Mouse (Mus musculus): ENCODE measurements around the gene Olfr126. TPM values are rescaled to one million over a fixed set of nuclear protein-coding genes. Genes with fewer than 3 reads are reported as not detected.

The Olfr126 gene
- not detected in 2 replicates for total RNA-seq (2014; rRNA removed)
- polyA plus RNA-seq (2012; rRNA removed) = not detected in 2 replicates

DNA sequence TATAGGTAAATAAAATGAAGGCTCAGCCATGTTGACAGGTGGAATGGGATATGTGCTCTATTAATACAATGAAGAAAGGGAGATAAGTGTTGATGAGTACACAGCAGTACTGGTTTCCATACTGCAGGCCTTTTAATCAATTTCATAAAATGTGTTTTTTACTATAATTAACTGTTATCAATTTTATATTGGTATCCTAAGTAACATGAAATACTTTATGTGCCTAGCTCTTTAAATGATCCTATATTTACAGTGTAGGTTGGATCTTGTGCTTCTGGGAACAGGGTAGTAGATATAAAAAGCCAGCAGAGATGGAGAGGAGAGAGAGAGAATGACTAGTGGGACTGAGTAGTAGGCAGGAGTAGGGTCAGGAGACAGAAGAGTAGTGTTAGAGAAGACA, at the start of gene Olfr126:
Olfr126 (plus strand) TSS at position 301 of the 400 bp plus-strand sequence.
- Histone ChIP-seq H3K4me3 (ENCODE audit: insufficient read depth, low read depth, low read length) (no peak within 1 kb of the TSS), H3K79me2 (ENCODE audit: control insufficient read depth, insufficient read depth, low read length) (no peaks in the 10 kb centered on the region), H3K9ac (ENCODE audit: low read depth, low read length) (no peak within 1 kb of the TSS), H3K36me3 (ENCODE audit: control insufficient read depth, insufficient read depth, low read length) (no peaks in the 10 kb centered on the region), H3K27ac (replicated peaks; ENCODE audit: insufficient read depth, low read depth, low read length) (no peak within 1 kb of the TSS), H3K4me1 (ENCODE audit: control insufficient read depth, insufficient read depth, low read length) (no peaks in the 10 kb centered on the region), H3K27me3 (ENCODE audit: control insufficient read depth, insufficient read depth, low read length) (no peaks in the 10 kb centered on the region)
- TF ChIP-seq CTCF (IDR thresholded peaks at IDR 0.05; ENCODE audit: low read depth, low read length) = no peak
- no peak for TF ChIP-seq POLR2A (IDR thresholded peaks at IDR 0.05; ENCODE audit: extremely low read depth, insufficient read depth, low read length)
- no peak for DNase-seq (ENCODE audit: extremely low read depth, low read depth, low spot score)

- Histone ChIP-seq H3K4me3 (ENCODE audit: insufficient read depth, low read depth, low read length) (no peak within 1 kb of the TSS), H3K4me1 (ENCODE audit: control insufficient read depth, insufficient read depth, low read length) (no peaks in the 10 kb centered on the region), H3K27ac (replicated peaks; ENCODE audit: insufficient read depth, low read depth, low read length) (no peak within 1 kb of the TSS), H3K27me3 (ENCODE audit: control insufficient read depth, insufficient read depth, low read length) (no peaks in the 10 kb centered on the region), H3K36me3 (ENCODE audit: control insufficient read depth, insufficient read depth, low read length) (no peaks in the 10 kb centered on the region), H3K79me2 (ENCODE audit: control insufficient read depth, insufficient read depth, low read length) (no peaks in the 10 kb centered on the region), H3K9ac (ENCODE audit: low read depth, low read length) (no peak within 1 kb of the TSS)
- TF ChIP-seq POLR2A (IDR thresholded peaks at IDR 0.05; ENCODE audit: extremely low read depth, insufficient read depth, low read length) = no peak
- TF ChIP-seq CTCF (IDR thresholded peaks at IDR 0.05; ENCODE audit: low read depth, low read length) = no peak
- 79% methylated on average over 3 of the region's 3 CpGs for WGBS
- no peak for DNase-seq (ENCODE audit: extremely low read depth, low read depth, low spot score)
Observed at GRCm38 (mm10) chr17:37799588-37799987, 47.7 kb upstream of the Olfr126 start, which contains the start of gene Olfr124. TSS of gene Olfr124 (plus strand) at chr17:37799888.

DNA sequence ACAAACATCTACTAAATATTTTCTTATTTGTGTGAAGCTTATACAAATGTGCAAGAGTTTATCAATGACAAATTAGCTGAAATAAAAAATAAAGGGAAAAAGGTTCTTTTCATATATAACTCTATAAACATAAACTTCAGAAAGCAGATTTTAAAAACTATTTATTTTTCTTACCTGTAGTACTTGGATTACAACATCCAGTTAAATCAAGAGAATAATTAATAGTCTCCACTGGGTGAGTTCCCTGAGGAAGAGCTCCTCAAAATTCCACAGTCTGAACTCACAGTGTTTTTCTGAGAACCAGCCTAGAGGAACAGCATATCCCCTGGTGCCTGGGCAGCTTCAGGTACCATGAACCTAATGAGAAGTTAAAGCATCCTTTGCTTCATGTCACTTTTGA, 14.6 kb upstream of the Olfr126 start, which contains the start of gene Olfr125:
Olfr125 (plus strand) TSS at position 301 of the 400 bp plus-strand sequence.
- no peaks in the 10 kb centered on the region for H3K27me3 ChIP-seq (ENCODE audit: control insufficient read depth, insufficient read depth, low read length)
- no peak within 1 kb of the TSS for H3K9ac ChIP-seq (ENCODE audit: low read depth, low read length)
- H3K4me1 ChIP-seq (ENCODE audit: control insufficient read depth, insufficient read depth, low read length) = no peaks in the 10 kb centered on the region
- TF ChIP-seq POLR2A (IDR thresholded peaks at IDR 0.05; ENCODE audit: extremely low read depth, insufficient read depth, low read length) (no peak), CTCF (IDR thresholded peaks at IDR 0.05; ENCODE audit: low read depth, low read length) (no peak)
- no peaks in the 10 kb centered on the region for H3K36me3 ChIP-seq (ENCODE audit: control insufficient read depth, insufficient read depth, low read length)
- no peaks in the 10 kb centered on the region for H3K79me2 ChIP-seq (ENCODE audit: control insufficient read depth, insufficient read depth, low read length)
- no peak within 1 kb of the TSS for H3K27ac ChIP-seq (replicated peaks; ENCODE audit: insufficient read depth, low read depth, low read length)
- H3K4me3 ChIP-seq (ENCODE audit: insufficient read depth, low read depth, low read length) = no peak within 1 kb of the TSS
- no peak for DNase-seq (ENCODE audit: extremely low read depth, low read depth, low spot score)

- TF ChIP-seq POLR2A (IDR thresholded peaks at IDR 0.05; ENCODE audit: extremely low read depth, insufficient read depth, low read length) (no peak), CTCF (IDR thresholded peaks at IDR 0.05; ENCODE audit: low read depth, low read length) (no peak)
- no peak for DNase-seq (ENCODE audit: extremely low read depth, low read depth, low spot score)
- Histone ChIP-seq H3K9ac (ENCODE audit: low read depth, low read length) (no peak overlapping the region), H3K36me3 (ENCODE audit: control insufficient read depth, insufficient read depth, low read length) (no peaks in the 10 kb centered on the region), H3K79me2 (ENCODE audit: control insufficient read depth, insufficient read depth, low read length) (no peaks in the 10 kb centered on the region), H3K4me1 (ENCODE audit: control insufficient read depth, insufficient read depth, low read length) (no peaks in the 10 kb centered on the region), H3K4me3 (ENCODE audit: insufficient read depth, low read depth, low read length) (no peak overlapping the region), H3K27ac (replicated peaks; ENCODE audit: insufficient read depth, low read depth, low read length) (no peak overlapping the region), H3K27me3 (ENCODE audit: control insufficient read depth, insufficient read depth, low read length) (no peaks in the 10 kb centered on the region)
- WGBS = 54% methylated on average over 2 of the region's 2 CpGs
Observed at GRCm38 (mm10) chr17:37863901-37864300, 16.6 kb downstream of the Olfr126 start.

- WGBS = 32% methylated on average over 8 of the region's 8 CpGs
- no peaks in the 10 kb centered on the region for H3K36me3 ChIP-seq (ENCODE audit: control insufficient read depth, insufficient read depth, low read length)
- DNase-seq (ENCODE audit: extremely low read depth, low read depth, low spot score) = no peak
- H3K9ac ChIP-seq (ENCODE audit: low read depth, low read length) = no peak overlapping the region
- no peak overlapping the region for H3K4me3 ChIP-seq (ENCODE audit: insufficient read depth, low read depth, low read length)
- H3K79me2 ChIP-seq (ENCODE audit: control insufficient read depth, insufficient read depth, low read length) = no peaks in the 10 kb centered on the region
- TF ChIP-seq CTCF (IDR thresholded peaks at IDR 0.05; ENCODE audit: low read depth, low read length) (no peak), POLR2A (IDR thresholded peaks at IDR 0.05; ENCODE audit: extremely low read depth, insufficient read depth, low read length) (no peak)
- no peaks in the 10 kb centered on the region for H3K27me3 ChIP-seq (ENCODE audit: control insufficient read depth, insufficient read depth, low read length)
- H3K27ac ChIP-seq (replicated peaks; ENCODE audit: insufficient read depth, low read depth, low read length) = no peak overlapping the region
- H3K4me1 ChIP-seq (ENCODE audit: control insufficient read depth, insufficient read depth, low read length) = no peaks in the 10 kb centered on the region
Observed at GRCm38 (mm10) chr17:37869676-37870205, 22.5 kb downstream of the Olfr126 start.

DNA sequence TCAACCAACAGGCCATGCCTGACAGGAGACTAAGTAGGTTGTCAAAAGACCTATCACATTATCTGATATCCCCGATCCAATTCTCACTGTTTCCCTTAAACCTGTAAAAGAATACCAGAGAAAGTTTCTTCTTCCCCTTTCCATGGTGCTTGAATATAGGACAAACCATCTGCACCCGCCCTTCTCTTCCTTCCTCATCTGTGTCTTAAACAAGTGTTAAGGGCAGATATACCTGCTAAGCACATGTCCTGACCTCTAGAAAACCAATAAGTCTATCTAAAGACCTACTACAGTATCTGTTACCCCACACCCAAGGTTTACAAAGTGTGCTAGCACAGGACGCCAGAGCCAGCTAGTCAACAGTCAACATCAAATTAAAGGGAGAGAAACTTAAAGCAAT, 26.5 kb downstream of the Olfr126 start:
- TF ChIP-seq CTCF (IDR thresholded peaks at IDR 0.05; ENCODE audit: low read depth, low read length) (no peak), POLR2A (IDR thresholded peaks at IDR 0.05; ENCODE audit: extremely low read depth, insufficient read depth, low read length) (no peak)
- Histone ChIP-seq H3K36me3 (ENCODE audit: control insufficient read depth, insufficient read depth, low read length) (no peaks in the 10 kb centered on the region), H3K4me1 (ENCODE audit: control insufficient read depth, insufficient read depth, low read length) (no peaks in the 10 kb centered on the region), H3K4me3 (ENCODE audit: insufficient read depth, low read depth, low read length) (no peak overlapping the region), H3K9ac (ENCODE audit: low read depth, low read length) (no peak overlapping the region), H3K27ac (replicated peaks; ENCODE audit: insufficient read depth, low read depth, low read length) (no peak overlapping the region), H3K27me3 (ENCODE audit: control insufficient read depth, insufficient read depth, low read length) (no peaks in the 10 kb centered on the region), H3K79me2 (ENCODE audit: control insufficient read depth, insufficient read depth, low read length) (no peaks in the 10 kb centered on the region)
- DNase-seq (ENCODE audit: extremely low read depth, low read depth, low spot score) = no peak
- 73% methylated on average over 3 of the region's 3 CpGs for WGBS
